Mouse (Mus musculus): Measurements from ENCODE around the gene Engase.

Gene Engase

DNA sequence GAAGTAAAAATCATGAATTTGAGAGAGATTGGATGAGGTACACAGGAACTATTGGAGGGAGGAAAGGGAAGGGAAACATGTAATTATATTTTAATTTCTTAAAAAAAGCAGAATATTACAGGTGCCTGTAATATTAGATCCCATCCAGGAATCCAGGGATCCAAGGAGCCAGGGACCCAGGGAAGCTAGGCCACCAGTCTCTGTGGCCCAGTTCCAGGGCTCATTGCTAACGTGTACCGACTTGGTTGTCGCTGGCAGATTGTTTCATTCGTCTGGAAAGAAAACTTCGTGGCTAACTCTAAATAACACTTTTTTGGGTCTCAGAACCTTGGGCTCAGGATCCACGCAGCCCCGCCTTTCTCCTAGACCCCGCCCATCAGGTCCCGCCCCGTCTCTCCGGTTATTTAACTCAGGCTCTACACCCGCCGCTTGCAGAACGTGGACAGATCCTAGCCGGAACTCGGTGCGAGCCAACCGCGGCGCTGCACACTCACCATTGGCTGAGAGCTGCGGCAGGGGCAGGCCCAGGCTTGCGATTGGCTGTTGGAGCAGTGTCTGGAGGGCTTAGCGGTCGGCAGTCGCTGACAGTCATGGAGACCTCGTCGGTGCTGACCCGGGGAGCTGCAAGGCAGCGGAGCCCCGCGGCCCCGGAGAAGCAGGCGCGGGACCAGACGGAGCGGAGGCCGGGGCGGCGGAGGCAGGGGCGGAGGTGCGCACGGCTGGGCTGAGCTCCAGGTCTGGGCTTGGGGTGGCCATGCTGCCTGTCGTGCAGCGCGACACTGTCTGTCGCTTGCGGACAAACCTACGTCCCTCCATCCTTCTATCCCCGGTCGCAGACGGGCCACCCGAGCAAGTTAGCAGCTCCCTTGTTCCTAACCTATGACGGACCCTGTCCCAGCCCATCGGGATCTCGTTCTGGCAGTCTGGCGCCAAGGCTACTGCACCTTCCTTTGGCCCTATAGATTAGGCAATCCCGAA is at the start of gene Engase:
Gene Engase, plus strand, starts transcription at position 434 of the 978 bp plus-strand sequence.
- peak; percentile 98 for DNase-seq

DNA sequence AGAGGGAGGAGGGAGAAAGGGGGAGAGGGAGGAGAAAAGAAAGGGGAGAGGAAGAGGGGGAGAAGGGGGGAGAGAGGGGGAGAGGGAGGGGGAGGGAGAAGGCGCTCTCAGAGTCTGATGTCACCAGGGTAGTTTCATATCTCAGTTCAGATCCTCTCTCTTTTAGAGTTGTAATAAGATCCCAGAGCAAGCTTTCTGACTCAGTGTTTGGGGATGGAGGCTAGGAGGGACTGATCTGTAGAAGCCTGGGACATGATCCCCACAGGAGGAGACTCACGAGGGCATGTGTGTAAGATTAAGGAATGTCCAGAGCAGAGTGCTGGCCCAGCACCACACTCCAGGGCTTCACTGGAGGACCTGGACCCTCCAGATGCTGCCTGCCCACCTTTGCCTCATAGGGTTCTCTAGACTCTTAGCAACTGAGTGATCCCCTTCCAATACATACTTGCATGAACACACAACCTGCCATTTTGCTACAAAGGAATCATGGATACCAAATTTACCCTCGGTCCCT is 49.3 kb upstream of the Engase start:
- DNase-seq, result no peak

- no peak for DNase-seq
These were observed 48.6 kb upstream of the Engase start, which contains the start of gene C1qtnf1 for GRCm38 (mm10) chr11:118427986-118428385. Gene C1qtnf1 (plus strand): TSS chr11:118428203.

GRCm38 (mm10) chr11:118428460-118428868 is 48.2 kb upstream of the Engase start:
- DNase-seq, result no peak

DNA sequence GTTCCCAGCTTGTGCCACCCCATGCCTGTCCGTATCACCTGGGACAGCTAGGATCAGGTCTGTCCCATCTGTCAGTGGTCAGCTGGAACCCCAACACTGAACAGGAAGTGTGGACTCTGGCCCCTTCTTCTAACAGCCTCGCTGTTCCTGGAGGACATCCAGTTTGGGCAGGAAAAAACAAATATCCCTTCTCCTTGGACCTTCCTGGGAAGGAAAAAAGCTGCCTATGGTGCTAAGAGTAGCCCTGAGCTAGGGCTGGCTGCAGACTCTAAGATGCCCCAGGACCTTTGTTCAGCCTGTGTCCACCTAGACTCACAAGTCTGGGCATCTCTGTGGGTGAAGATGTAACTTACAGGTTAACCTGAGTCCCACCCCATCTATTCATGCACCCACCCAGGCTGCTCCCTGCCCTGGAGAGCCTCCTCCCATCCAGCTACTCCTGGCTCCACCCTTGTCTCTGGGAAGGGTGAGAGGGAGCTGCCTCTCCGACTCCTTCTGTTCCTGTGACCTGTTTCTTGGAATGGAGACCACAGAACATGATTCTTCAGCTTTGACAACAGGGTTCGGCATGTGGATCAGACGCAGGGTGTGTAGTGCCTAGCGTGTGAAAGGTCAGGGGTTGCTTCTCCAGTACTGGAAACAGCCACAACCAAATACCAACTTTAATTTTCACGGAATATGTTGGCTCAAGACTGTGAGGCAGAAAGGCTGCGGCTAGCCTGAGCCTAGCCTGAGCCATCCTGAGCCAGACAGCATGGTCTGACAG is 47.5 kb upstream of the Engase start:
- DNase-seq, result no peak

- no peak for DNase-seq
These were observed 46.2 kb upstream of the Engase start for GRCm38 (mm10) chr11:118430291-118430885.

- no peak for DNase-seq
These were observed 45.3 kb upstream of the Engase start for GRCm38 (mm10) chr11:118431100-118431948.

DNA sequence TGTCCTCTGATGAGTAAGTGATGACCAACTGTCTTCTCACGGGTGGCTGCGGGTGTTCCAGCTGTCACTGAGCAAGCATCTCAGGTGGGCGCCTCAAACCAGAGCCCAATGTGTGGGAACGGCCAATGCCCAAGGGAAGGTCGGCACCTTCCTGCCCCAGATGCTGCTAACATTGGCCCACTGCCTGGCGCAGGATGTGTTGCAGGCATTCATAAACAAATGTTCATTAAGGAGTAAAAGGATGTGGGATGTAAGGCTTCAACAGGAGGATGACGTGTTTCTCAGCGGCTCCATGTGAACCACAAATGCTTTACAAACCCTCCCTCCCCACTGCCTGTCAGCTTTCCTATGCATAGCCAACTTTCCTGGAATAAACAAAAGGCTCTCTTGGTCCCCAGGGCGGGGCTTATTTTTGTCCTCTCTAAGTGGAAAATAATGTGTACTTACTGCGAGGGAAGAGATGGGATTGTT is 43.2 kb upstream of the Engase start:
- no peak for DNase-seq

DNA sequence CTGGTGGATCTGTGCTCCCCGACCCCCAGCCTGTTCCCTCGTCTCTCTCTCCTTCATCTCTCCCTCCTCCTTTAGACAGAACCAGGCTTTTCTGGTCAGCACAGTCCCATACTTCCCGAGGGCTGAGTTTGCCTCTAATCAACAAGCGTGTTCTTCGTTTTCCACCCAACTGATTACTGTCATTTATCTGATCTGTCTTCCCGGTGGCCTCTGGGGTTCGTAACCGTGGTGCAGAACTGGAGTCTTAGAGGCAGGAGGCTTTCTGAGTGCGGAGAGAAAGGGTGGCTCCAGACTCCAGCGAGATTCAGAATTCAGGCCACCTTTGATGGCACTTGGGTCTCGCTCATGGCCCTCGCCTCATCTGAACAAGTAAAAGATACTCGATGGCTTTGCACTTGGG is 42.5 kb upstream of the Engase start:
- no peak for DNase-seq

DNA sequence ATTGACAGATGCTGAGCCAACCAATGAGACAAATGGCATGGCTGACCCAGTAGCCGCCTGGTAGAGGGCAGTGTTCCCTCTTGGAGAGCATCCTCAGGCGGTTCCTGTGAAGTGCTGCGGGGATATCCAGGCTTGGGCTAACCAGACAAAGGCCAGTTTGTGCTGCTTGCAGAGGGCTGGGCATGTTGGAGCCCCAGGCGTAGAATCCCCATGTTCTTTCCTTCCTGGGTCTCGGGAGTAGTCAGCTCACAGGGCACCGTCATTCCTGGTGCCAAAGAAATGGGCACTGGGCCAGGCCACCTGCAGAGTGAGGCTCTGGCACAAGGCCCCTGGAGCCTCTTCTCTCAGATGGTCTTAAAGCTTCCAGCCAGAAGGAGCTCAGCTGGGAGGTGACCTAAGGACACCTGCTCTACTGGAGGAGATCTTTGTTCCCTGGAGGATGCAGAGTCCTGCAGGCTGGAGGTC is 40.1 kb upstream of the Engase start:
- DNase-seq, result peak; percentile 72

GRCm38 (mm10) chr11:118438665-118439414 is 37.8 kb upstream of the Engase start:
- no peak for DNase-seq

GRCm38 (mm10) chr11:118442691-118443090 is 33.9 kb upstream of the Engase start:
- no peak for DNase-seq

GRCm38 (mm10) chr11:118443201-118443970 is 33.2 kb upstream of the Engase start:
- DNase-seq, result no peak

DNA sequence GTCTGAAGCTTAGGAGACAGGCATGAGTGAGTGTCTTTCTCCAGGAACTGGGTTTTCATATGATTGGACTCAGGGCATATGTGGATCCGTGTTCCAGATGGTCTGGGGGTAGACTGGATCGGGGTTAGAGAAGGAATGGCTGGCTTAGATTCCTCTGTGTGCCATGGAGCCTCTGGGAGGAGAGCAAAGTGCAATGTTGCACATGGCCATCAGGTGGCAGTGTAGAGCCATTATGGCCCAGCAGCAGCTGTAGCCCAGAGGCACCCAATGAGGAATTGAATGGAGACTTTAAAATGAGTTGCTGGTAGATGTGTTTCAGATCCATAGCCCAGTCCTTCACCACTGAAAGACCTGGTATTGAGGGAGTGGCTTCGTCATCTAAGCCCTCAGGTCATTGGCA is 30.8 kb upstream of the Engase start:
- no peak for DNase-seq

- no peak for DNase-seq
These were observed 29.3 kb upstream of the Engase start for GRCm38 (mm10) chr11:118447346-118447745.

GRCm38 (mm10) chr11:118448385-118448784 is 28.2 kb upstream of the Engase start:
- no peak for DNase-seq

DNA sequence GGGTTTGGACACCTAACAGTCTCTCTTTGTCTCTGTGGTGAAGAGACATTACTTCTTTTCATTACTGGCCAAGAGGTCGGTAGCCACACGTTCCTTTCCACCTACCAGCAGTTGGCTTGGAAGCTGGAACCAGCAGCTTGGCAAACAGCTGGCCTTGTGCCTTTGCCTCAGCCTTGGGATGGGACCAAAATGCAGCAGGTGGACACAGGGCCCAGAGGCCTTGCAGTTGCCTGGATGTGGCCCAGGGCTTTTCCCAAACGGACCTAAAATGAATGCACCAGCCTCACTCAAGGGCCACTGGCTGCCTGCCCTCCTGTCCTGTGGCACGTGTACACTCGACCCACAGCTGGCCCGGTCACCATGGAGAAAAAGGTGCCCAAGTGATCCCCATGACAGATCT is 25.4 kb upstream of the Engase start:
- DNase-seq, result no peak

GRCm38 (mm10) chr11:118452955-118453354 is 23.7 kb upstream of the Engase start:
- DNase-seq, result no peak

- no peak for DNase-seq
These were observed 22.6 kb upstream of the Engase start for GRCm38 (mm10) chr11:118453886-118454671.
